8 mouse cellular contexts compared by ENCODE assay signal in the genomic region with DNA sequence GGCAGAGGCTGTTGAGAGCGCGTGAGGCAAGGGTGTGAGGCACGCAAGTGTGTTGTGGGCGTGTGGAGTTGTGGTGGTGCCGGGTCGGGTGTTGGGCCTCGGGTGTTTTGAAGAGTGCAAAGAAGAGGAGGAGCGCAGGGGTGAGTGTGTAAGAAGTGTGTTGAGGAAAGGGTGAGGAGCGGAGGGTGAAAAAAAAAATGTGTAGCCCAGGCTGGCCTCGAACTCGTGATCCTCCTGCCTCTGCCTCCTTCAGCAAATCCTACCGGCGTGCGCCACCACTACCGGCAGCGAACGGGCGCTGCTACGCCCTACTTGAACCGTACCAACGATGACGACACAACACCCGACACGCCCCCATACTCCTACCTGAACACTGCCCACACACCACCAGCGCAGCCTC.
DNase-seq lines count a peak whose midpoint lies in the region; ATAC-seq and TF ChIP-seq lines count a peak whose summit lies in the region.
"Not testable (repeated sequence)": the region's sequence is repeated elsewhere in the genome, so short reads cannot be mapped to it uniquely, and the experiment has no call there.

No protein-coding gene starts in this region.

- TF ChIP-seq CTCF in kidney, postnatal 0 days (IDR thresholded peaks at IDR 0.05; ENCODE audit: low read depth): peak; percentile 10; the same call in 1 of the 2 replicates

- not testable (repeated sequence) for H3K27me3 ChIP-seq in kidney, postnatal 0 days (ENCODE audit: insufficient read depth, low read length); midbrain, embryonic 11.5 days (ENCODE audit: control insufficient read depth, insufficient read depth, low read length)

- not testable (repeated sequence) for ATAC-seq in kidney, postnatal 0 days (replicated peaks; ENCODE audit: low FRiP score, low read depth); midbrain, embryonic 11.5 days (ENCODE audit: low FRiP score)

- H3K27ac ChIP-seq in kidney, postnatal 0 days; midbrain, embryonic 11.5 days (ENCODE audit: low read depth, low read length): not testable (repeated sequence)

- peak; percentile 95 for DNase-seq in cerebellum, adult 11-12 months
- peak; percentile 92 to 99 for DNase-seq in frontal cortex, adult 2 months (ENCODE audit: extremely low spot score in 1 of 2, low spot score in 1 of 2)
- DNase-seq in heart, postnatal 10 days: peak; percentile 88 to 89
- not testable (repeated sequence) for DNase-seq in kidney, postnatal 0 days (ENCODE audit: low spot score); midbrain, embryonic 11.5 days (ENCODE audit: low spot score, missing footprints)
- peak; percentile 71 for DNase-seq in left cerebral cortex, postnatal 4 days
- peak; percentile 83 for DNase-seq in right cerebral cortex, postnatal 4 days
- peak; percentile 86 to 89 for DNase-seq in urinary bladder, postnatal 36 days (ENCODE audit: low spot score in 2 of 2)

- intact Hi-C loops in heart, postnatal 10 days (cut with DNase I); left cerebral cortex, postnatal 4 days (cut with DNase I): not testable (repeated sequence)

- H3K4me2 ChIP-seq in kidney, postnatal 0 days (ENCODE audit: low read length); midbrain, embryonic 11.5 days: not testable (repeated sequence)

- H3K4me1 ChIP-seq in kidney, postnatal 0 days (replicated peaks; ENCODE audit: insufficient read depth, low read length); midbrain, embryonic 11.5 days (ENCODE audit: control insufficient read depth, insufficient read depth, low read length): not testable (repeated sequence)

- WGBS in kidney, postnatal 0 days: 6% methylated on average over 8 of the region's 25 CpGs
- 10% methylated on average over 8 of the region's 25 CpGs for WGBS in midbrain, embryonic 11.5 days

- not testable (repeated sequence) for H3K36me3 ChIP-seq in kidney, postnatal 0 days (ENCODE audit: insufficient read depth, low read length); midbrain, embryonic 11.5 days (ENCODE audit: control insufficient read depth, insufficient read depth, low read length)

- H3K9me3 ChIP-seq in kidney, postnatal 0 days (replicated peaks; ENCODE audit: low read length); midbrain, embryonic 11.5 days (ENCODE audit: control insufficient read depth, low read length): not testable (repeated sequence)

- H3K9ac ChIP-seq in kidney, postnatal 0 days (ENCODE audit: low read depth, low read length); midbrain, embryonic 11.5 days (ENCODE audit: low read length): not testable (repeated sequence)

- not testable (repeated sequence) for H3K4me3 ChIP-seq in kidney, postnatal 0 days (replicated peaks; ENCODE audit: low read depth, low read length)
- H3K4me3 ChIP-seq in midbrain, embryonic 11.5 days (ENCODE audit: low read depth, low read length): 0 out of 2 replicates have a peak overlapping the region, but pooled peaks have one; percentile 14
